Mouse (Mus musculus) large intestine, adult 2 months (tissue): ENCODE data around the gene Ablim1. TPM values are rescaled to one million over a fixed set of nuclear protein-coding genes. Genes with fewer than 3 reads are reported as not detected.

Experiments
- DNase-seq: peaks from one replicate; pipeline ENCODE4 v3.0.0-alpha.2; 2012; ENCODE audit warnings: low read depth, low spot score
- WGBS: fragments of 180-500 bp; shearing (Covaris S2); methylation state at CpG from one replicate; pipeline ENCODE4 v1.1.7; 2018; 5-methylcytosine and 5-hydroxymethylcytosine counted together
- polyA plus RNA-seq: library from polyadenylated mRNA; depleted of rRNA; stranded (reverse); fragments of >200 nt; gene quantifications from 2 replicates; pipeline ENCODE4 v1.2.3, GENCODE M21; 2012

Gene Ablim1
- polyA plus RNA-seq, 1 experiment, result 14.1 TPM

DNA sequence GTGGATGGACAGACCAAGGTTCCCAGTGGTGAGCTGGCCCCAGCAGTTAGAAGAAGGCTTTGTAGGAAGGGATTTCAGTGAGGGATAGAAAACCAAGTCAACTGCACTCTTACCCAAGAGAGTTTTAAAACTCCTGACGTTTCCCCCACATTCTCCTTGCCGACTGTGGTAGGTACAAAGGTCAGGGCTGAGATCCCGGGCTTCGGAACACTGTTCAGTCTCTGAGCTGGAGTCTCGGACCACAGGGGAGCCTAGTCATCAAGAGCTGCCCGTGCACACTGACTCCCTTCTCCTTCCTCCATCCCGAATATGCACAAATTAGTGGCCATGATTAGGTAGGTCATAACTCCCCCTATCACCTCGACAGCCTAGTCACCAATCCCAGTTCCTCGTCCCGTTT lies 1.5 kb downstream of the Ablim1 start:
- WGBS, result 35% methylated on average over 10 of the region's 10 CpGs
- DNase-seq, result no peak

DNA sequence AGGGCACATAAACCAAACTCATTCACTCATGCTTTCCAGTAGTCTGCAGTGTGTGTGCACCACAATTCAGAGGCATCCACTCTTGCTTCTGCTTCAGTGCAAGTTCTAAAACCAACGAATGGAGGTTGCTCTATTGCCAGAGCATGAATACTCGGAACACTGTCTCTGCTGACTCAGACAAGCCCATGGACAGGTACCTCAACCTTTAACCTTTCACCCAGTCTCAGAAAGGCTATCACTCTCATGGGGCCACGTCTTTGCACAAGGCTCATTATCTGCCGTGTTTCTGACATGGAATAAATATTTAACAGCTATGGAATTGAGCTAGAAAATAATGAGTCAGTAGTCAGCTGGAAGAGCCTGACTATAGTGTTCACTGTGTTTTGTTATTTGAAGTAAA lies 4.7 kb downstream of the Ablim1 start:
- WGBS, result 48% methylated on average over 4 of the region's 4 CpGs
- DNase-seq, result no peak

DNA sequence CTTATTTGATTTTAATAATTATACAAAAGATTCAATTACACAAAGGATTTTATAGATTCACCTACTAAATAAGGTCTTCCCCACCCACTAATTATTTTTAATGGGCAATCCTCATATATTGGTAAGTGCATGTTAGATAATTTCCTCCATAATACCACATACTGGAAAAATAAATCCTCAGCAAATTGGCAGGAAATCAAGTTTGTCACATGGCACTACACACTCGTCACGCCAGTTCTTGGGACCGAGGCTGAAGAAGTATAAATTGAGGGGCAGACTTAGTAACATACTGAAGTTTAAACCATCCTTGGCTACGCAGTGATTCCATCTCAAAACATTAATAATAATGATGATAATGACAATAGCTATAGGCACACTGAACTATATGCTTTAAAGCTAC lies 8.1 kb downstream of the Ablim1 start:
- 32% methylated on average over 4 of the region's 4 CpGs for WGBS
- DNase-seq, result no peak

DNA sequence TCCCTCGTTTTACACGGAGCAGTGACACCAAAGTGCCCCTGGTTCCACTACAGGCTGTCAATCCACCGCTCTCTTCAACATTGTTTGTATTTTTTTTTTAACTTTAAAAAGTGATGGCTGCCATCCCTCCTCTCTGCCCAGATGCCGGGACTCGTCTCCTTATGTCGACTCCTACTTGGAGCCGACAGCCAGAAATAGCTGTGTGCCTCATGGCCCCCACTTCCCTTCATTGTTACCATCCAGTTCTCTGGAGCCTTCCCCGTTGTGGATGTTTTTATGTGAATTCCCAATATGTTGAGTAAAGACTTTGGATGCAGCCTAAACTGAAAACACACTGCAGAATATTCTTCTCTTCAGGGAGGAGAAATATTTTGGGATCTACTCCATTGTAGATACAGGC lies 8.7 kb downstream of the Ablim1 start:
- DNase-seq, result no peak
- WGBS, result 78% methylated on average over 8 of the region's 8 CpGs

DNA sequence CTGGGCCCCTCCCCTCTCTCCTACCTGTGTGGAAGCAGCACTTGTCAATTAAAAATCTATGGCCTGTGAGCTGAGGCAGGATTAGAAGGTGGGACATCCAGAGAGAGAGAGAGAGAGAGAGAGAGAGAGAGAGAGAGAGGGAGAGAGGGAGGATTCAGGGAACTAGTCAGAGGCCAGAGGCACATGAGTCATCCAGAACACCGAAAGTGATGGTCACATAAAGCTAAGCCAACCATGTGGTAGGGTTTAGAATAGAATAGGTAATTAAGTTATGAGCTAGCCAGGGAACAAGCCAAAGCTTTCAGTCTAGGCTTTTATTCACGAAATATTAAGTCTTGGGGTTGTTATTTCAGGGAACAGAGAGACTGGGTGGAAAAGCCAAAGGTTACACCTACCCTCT lies 10.1 kb downstream of the Ablim1 start:
- WGBS, result 43% methylated on average over 2 of the region's 2 CpGs

DNA sequence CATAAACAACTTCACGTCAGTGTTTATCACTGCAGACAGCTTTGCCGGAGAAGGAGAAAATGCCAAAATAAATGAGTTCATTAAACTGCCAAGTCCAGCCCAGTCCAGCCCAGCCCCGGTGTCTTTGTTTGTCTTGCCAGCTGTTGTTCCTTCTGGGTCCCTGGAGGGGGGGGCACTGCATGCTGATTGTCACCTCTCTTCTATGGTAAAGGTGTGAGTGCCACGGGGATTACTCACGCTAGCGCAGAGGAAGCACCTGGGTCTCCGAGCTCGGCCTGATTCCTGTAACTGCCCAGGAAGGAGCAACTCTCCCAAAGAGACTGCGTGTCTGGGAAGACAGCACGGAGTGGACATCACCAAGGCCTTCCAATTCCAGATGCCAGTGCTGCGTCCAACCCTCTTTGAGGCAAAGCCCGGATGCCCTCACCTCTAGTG lies 12.7 kb downstream of the Ablim1 start:
- no peak for DNase-seq
- WGBS, result 43% methylated on average over 12 of the region's 12 CpGs

More for the DNA sequence above, 10.1 kb downstream of the Ablim1 start:
- DNase-seq, result no peak

DNA sequence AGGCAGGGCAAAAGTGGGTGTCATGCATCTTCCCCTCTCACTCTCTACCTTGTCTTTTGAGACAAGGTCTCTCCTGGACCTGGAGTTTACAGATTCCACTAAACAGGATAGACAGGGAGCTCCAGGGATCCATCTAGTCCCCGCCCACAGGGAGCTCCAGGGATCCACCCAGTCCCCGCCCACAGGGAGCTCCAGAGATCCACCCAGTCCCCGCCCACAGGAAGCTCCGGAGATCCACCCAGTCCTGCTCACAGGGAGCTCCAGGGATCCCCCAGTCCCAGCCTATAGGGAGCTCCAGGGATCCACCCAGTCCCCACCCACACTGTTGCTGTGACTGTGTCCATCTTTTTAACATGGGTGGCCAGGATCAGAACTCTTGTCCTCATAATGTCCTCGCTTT lies 16.7 kb downstream of the Ablim1 start:
- DNase-seq, result no peak
- WGBS, result 72% methylated on average over 5 of the region's 5 CpGs

DNA sequence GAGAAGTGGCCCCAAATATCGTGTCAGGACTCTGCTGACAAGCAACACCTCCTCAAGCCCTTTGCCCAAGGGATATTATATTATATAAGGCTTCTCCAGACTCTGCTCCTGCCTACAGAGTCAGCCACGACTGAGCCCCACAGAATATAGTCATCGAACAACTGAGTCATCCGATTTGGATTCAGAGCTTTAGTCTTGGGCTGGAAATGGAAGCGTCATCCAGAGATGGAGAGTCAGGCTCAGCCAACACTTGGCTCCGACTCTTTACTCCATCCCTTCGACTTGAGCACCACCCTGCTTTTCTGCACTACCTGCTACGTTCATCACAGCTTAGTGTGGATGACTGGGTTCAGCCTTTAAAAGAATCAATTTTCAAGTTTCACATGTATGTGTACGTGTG lies 17.3 kb downstream of the Ablim1 start:
- WGBS, result 90% methylated on average over 9 of the region's 9 CpGs
- no peak for DNase-seq

DNA sequence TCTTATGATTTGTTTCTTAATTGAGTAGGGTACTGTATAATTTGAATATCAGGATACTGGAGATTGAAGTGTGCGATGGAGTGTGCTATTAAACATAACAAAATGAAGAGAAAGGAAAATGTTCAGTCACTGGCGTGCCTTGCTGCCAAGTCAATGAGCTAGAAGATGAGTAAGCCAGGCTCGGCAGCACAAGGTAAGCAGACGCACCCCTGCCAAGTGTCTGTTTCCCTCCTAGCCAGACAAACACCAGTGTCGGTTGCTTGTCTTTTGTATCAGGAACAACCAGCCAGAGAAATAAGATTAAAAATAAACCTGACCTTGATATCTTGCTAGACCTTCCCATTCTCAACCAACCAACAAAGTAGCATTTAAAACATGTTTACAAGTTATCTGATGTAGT lies 18.2 kb downstream of the Ablim1 start:
- no peak for DNase-seq
- WGBS, result 66% methylated on average over 5 of the region's 5 CpGs

DNA sequence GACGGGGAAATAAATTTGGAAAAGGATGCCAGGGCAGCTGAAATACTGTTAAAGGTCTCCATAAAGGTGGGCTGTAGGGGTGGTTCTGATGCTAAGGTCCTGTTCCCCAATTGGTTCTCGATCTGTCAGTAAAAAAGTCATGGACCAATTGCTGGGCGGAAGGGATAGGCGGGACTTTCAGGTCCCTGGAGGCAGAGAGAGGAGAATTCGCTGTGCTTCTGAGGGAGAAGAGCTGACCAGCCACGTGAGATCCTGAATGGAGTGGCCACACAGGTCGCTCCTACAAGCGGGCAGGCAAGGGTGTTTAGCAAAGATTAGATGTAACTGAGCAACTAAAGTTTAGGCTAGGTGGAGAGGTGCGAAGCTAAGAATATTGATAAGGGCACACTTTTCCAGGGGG lies 19.2 kb downstream of the Ablim1 start:
- no peak for DNase-seq
- WGBS, result 81% methylated on average over 9 of the region's 9 CpGs

DNA sequence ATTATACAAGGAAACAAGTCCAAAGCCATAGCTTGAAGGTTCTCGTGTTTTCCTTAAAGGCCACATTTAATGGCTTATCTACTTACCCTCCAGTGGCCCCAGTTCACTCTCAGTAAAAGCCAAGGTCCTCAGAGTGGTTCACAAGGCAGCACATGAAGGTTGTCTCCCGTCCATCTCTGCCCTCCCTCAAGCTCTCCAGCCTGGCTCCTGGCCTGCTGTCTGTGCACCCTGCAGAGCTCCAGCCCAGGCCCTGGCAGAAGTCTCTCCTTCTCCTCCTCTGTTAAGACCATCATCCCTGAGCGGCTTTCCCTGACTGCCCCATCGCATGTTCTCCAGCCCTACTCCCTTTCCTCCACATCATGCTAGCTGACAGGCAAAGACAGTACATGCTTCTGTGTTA lies 20.4 kb downstream of the Ablim1 start:
- no peak for DNase-seq
- WGBS, result 62% methylated on average over 4 of the region's 4 CpGs

DNA sequence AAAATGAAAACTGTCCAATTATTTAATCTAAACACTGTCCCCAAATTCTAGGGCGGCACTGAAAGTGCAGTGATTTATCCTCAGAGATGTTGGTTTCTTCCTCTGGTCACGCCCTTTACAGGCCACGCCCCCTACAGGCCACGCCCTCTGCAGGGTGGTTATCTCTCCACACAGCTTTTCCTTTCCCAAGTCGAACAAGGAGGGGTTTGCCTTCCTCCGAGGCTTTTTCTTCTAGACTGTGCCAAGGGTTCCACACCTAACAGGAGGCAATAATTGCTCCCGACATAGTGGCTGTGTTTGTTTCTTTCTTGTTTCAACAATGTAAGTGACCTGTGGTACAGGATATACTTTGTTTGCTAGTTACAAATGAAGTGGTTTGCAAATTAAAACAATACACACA lies 21.0 kb downstream of the Ablim1 start:
- no peak for DNase-seq
- WGBS, result 14% methylated on average over 7 of the region's 7 CpGs

DNA sequence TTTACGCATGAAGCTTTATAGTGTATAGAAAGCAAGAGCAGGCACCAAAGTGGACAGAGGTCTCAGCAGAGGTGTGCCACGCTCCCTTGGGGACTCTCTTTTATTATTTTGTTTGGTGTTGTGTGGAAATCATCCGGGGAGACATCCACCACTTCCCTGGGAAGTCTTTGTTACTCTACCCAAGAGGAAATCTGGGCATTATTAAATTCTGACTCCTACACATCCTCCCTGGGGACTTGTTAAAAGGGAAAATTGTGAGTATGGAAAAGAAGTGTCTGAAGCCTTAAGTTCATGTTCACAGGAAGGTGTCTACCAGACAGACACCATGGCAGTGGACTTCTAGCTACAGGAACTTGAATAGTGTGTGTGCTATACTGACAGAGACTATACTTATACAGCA lies 31.4 kb downstream of the Ablim1 start:
- DNase-seq, result no peak
- 69% methylated on average over 3 of the region's 3 CpGs for WGBS

DNA sequence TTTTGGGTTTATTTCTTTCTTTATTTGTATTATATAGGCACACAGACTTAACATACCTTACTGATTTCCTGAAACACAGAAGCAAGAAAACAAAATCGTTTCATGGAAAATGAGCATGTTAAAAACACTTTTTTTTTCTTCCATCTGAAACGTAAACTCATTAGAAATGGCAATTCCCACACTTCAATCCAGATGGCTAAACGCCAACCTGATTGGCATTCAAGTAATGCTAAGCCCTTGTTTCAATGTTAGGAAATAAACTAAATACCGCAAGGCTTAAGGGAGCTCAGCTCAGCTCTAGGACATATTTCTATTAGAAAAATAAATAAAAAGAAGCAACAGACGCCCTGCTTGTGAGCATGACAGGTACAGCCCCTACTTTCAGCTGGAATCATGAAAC lies 32.1 kb downstream of the Ablim1 start:
- DNase-seq, result no peak
- 50% methylated on average over 5 of the region's 5 CpGs for WGBS

DNA sequence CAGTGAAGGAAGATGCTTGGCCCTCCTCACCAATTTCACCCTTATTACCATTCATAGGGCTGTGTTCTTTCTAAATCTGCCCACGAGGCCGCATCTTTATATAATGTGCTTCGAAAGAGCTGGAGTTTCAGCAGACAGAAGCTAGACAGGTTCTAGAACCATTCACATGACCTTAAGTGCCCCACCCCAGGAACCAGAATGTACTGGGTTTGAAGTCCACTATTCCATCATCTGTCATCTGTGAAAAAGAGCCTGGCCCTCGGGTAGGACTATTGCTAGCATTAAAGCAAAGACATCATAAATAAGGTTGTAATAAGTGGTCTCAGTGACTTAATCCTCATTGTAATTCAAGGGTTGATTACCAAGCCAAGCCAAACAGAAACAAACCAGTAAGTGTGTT lies 35.1 kb downstream of the Ablim1 start:
- DNase-seq, result no peak
- WGBS, result 75% methylated on average over 4 of the region's 4 CpGs

DNA sequence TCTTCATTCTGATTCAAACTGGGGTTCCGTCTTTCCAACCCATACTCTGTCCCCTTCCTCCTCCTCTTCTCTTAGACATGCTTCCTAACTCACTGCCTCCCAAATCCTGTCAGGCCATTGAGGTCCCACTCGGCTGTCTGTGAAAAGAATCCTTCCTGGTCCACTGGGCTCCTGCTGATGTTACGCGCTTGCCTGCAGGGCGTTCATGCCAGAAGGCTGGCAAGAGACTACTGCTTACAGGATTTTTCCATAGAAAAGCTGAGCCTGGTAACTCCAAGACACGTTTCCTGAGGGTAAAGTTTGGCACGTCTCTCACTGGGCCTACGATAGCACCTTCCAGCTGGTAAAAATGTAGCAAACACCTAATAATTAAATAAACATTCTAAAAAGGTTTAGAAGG lies 36.5 kb downstream of the Ablim1 start:
- no peak for DNase-seq
- 88% methylated on average over 8 of the region's 8 CpGs for WGBS

DNA sequence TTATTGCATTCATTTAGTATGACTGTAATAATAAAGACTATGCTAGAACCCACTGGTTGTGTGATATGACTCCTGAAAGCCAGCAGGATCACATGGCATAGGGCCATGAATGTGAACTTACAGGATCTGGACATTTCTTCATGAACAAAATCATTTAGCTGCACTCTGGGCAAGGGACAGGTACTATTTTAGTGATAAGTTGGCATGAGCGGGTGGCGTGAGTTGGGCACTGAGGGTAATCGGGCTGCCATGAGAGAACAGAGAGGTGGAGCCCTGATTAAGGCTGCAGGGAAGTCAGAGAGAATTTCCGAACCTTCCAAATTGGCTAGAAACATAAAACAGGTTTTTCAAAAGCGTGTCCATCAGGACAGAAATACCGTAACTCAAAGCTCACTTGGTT lies 37.7 kb downstream of the Ablim1 start:
- WGBS, result 97% methylated on average over 6 of the region's 6 CpGs
- no peak for DNase-seq

DNA sequence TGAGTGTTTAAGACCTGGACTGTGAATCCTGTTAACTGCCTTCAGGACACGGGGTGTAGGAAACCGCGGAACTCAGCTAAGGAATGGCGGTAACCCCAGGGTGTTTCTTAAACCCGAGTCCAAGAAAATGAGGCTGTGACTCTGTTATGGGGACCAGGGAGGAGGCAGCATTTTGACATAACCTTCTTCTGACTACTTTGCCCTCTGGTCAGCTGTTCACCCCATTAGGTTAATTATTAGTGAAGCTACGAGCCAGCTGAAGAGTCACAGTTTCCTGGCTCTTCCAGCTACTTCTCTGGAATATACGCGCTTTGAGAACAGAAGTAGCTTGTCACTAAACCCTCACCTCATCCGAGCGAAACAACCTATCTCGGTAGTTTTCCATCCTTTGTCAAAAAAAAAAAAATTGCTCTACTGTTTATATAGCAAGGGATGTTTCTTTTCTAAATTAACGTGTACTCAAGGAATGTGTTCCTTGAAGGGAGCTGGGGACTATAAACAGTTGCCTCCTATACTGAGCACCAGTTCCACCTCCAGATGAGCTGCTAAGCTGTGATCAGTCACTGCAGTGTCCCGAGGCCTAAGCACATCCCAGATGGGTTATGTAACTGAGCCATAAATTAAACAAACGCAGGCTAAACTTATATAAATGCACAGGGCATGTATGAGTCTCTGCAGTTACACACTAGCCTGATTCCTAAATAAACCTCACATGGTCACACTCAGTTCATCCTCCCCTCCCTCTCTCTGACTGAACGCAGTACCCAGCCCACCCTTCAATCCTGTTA lies 39.4 kb downstream of the Ablim1 start:
- DNase-seq, result no peak
- WGBS, result 17% methylated on average over 15 of the region's 15 CpGs

DNA sequence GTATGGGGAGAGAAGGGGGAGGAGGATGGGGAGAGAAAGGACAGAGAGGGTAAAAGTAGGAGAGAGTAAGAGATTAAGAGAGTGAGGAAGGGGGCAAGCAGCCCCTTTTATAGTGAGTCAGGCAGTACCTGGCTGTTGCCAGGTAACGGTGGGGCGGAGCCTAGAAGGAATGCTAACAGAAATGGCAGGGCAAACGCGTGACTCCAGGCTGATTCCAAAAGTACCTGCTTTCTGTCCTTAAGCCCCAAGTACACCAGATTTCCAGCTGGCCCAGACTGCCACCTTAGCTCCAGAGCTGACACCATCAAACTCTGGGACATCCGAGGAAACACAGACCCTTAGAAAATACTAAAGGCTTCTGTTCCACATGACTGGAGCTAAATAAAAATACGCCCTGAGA lies 40.0 kb downstream of the Ablim1 start:
- 12% methylated on average over 6 of the region's 6 CpGs for WGBS
- DNase-seq, result no peak

DNA sequence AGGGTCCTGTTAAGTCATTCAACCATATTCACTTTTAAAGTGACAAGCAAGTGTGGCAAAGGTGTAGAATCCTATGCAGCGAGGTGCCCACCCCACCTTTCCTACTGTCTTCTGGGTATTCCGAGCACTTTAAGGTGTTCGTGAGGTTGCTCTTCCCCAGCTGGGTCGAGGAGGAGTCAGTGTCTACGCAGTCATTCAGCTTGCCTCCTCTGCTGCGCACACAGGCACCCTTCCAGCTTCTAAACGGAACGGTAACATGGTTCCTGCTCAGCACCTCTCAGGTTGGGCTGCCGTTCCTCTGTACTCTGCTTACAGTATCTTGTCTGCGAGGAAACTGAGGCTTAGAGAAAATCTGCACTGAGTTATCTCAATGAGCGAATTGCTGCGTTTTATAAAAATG lies 40.4 kb downstream of the Ablim1 start:
- no peak for DNase-seq
- WGBS, result 30% methylated on average over 12 of the region's 12 CpGs

DNA sequence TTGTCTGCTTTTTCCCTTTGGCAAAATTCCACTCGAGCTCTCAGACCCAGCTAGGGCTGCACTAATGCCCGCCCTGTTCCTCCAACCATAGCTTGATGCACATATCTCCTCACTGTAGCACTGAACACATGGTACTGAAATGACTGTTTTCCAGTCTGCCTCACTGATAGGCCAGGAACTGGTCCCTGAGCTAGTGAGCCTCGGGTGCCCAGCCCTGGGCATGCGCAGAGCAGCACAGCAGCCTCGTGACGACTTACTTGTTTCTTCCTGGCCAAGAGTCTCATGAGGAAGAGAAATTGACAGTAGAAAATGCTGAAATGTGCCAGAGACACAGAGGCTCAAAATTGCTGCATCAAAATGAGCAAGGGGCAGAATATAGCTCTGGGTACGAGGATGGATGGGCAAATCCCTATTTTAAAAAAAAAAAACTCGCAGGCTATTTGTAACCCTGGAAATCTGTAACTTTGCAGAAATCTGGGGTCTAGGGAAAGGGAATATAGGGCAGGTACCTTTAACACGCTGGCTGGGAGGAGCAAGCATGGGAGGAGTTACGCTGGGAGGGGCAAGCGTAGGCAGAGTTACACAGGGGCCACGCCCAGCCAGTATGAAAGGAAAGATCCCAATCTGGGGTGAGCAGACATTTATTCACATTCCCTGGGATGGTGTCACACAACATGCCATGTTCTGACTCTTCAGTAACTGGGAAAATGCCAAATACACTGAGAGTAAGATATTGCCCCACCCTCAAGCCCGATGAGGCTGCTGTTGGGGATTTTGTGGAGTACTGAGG lies 41.7 kb downstream of the Ablim1 start:
- 24% methylated on average over 13 of the region's 13 CpGs for WGBS
- no peak for DNase-seq
